Mouse (Mus musculus) testis, adult 2 months (tissue): ENCODE measurements around the gene Fto. TPM values are rescaled to one million over a fixed set of nuclear protein-coding genes. Genes with fewer than 3 reads are reported as not detected.

ENCODE experiments used
- H3K27ac ChIP-seq: fragments of 200-500 bp; 2 replicates; pipeline ENCODE4 v1.5.1; 2012; ENCODE audit warnings: low read depth, low read length; ENCODE audit not compliant: control insufficient read depth, insufficient read depth
- H3K27me3 ChIP-seq: fragments of 200-500 bp; 2 replicates; pipeline ENCODE4 v1.6.1; 2012; ENCODE audit warnings: mild to moderate bottlenecking, low read length, moderate library complexity; ENCODE audit not compliant: control insufficient read depth, insufficient read depth
- H3K36me3 ChIP-seq: fragments of 200-500 bp; 2 replicates; pipeline ENCODE4 v1.6.1; 2012; ENCODE audit warnings: mild to moderate bottlenecking, low read length; ENCODE audit not compliant: control insufficient read depth, insufficient read depth
- H3K4me1 ChIP-seq: fragments of 200-500 bp; 2 replicates; pipeline ENCODE4 v1.6.1; 2012; ENCODE audit warnings: low read length; ENCODE audit not compliant: control insufficient read depth, insufficient read depth
- H3K4me3 ChIP-seq: fragments of 200-500 bp; 2 replicates; pipeline ENCODE4 v1.5.1; 2012; ENCODE audit warnings: low read depth, mild to moderate bottlenecking, low read length, moderate library complexity, mixed read lengths; ENCODE audit not compliant: control insufficient read depth
- CTCF ChIP-seq: fragments of 200-500 bp; IDR thresholded peaks from 2 replicates; pipeline ENCODE4 v1.5.1; 2012; ENCODE audit warnings: low read depth, mild to moderate bottlenecking, inconsistent platforms, low read length, moderate library complexity; ENCODE audit not compliant: control insufficient read depth, insufficient read depth, insufficient replicate concordance
- POLR2A ChIP-seq: fragments of 200-500 bp; IDR thresholded peaks from 2 replicates; pipeline ENCODE4 v1.6.1; 2012; ENCODE audit warnings: low read depth, mild to moderate bottlenecking, inconsistent platforms, low read length, moderate library complexity; ENCODE audit not compliant: control insufficient read depth
- polyA plus RNA-seq: library from polyadenylated mRNA; depleted of rRNA; stranded (reverse); fragments of >200 nt; gene quantifications from 2 replicates; pipeline ENCODE4 v1.2.3, GENCODE M21; 2012

The Fto gene
- polyA plus RNA-seq, 1 experiment, result 56.4 TPM

- no peaks in the 10 kb centered on the region for H3K4me1 ChIP-seq
- no peaks in the 10 kb centered on the region for H3K36me3 ChIP-seq
- no peak overlapping the region for H3K4me3 ChIP-seq
- H3K27me3 ChIP-seq, result no peaks in the 10 kb centered on the region
- no peak overlapping the region for H3K27ac ChIP-seq
- TF ChIP-seq POLR2A (no peak), CTCF (no peak)
Observed at GRCm38 (mm10) chr8:91477471-91477870, 164.1 kb downstream of the Fto start.

- Histone ChIP-seq H3K4me1 (no peaks in the 10 kb centered on the region), H3K36me3 (no peaks in the 10 kb centered on the region), H3K27me3 (no peaks in the 10 kb centered on the region), H3K4me3 (no peak overlapping the region), H3K27ac (no peak overlapping the region)
- TF ChIP-seq CTCF (no peak), POLR2A (no peak)
Observed at GRCm38 (mm10) chr8:91482511-91482910, 169.2 kb downstream of the Fto start.

DNA sequence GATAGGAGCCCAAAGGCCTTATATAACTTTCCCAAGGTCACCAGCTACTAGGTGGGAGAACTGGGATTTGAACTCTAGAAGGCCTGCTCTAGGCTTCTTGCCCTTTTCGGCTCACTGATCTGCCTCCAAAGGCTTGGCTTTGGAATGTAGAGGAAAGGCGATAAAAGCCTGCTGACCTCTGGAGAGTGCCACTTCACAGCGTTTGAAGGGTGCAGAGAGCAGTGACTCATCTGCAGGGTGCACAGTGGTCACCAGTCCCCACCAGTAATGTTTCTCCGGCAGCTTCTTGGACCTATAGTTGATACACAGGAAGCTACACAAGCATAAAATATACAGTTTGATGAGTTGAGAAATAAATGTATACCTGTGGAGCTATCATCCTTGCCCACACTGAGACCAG is 173.1 kb downstream of the Fto start:
- no peaks in the 10 kb centered on the region for H3K27me3 ChIP-seq
- no peak overlapping the region for H3K4me3 ChIP-seq
- H3K27ac ChIP-seq, result no peak overlapping the region
- TF ChIP-seq POLR2A (no peak), CTCF (no peak)
- H3K36me3 ChIP-seq, result no peaks in the 10 kb centered on the region
- H3K4me1 ChIP-seq, result no peaks in the 10 kb centered on the region

GRCm38 (mm10) chr8:91487456-91487855 is 174.1 kb downstream of the Fto start:
- no peaks in the 10 kb centered on the region for H3K4me1 ChIP-seq
- H3K36me3 ChIP-seq, result no peaks in the 10 kb centered on the region
- no peaks in the 10 kb centered on the region for H3K27me3 ChIP-seq
- H3K4me3 ChIP-seq, result no peak overlapping the region
- no peak overlapping the region for H3K27ac ChIP-seq
- TF ChIP-seq POLR2A (no peak), CTCF (no peak)

DNA sequence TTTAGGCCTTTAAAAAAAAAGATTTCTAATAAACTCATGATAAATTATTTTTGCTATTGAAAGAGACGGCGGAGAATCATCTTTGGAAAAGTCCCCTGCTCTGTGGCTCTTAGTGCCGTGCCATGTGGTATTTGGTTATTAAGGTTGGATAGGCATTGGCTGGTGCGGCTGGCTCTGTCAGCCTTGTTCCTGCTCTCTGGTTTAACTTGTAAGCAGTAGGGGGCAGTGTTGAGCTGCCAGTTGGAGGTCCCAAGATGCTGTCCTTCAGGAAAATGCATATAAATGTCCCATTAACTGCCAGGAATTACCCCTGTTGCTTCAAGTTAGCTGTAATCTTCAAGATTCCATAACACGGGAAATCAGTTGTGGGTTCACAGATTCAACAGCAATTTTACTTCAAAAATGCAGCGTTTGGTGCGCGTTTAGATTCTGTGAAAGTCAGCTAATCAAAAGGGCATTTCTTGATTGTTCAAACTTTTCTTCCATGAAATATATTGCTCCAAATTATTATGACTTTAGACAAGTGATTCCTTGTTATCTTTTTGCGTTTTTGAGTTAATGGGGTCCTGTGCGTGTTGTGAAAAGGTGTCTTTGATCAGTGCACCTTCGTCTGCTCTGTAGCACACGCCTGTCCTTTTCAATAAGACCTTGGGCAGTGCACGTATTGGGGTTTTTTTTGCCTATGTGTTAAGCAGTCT is 174.9 kb downstream of the Fto start:
- no peaks in the 10 kb centered on the region for H3K27me3 ChIP-seq
- no peak overlapping the region for H3K4me3 ChIP-seq
- H3K4me1 ChIP-seq, result no peaks in the 10 kb centered on the region
- TF ChIP-seq POLR2A, result no peak
- TF ChIP-seq CTCF, result peak; percentile 51; the same call in 1 of the 2 replicates
- H3K27ac ChIP-seq, result no peak overlapping the region
- H3K36me3 ChIP-seq, result no peaks in the 10 kb centered on the region

- no peak overlapping the region for H3K4me3 ChIP-seq
- no peaks in the 10 kb centered on the region for H3K36me3 ChIP-seq
- H3K27me3 ChIP-seq, result no peaks in the 10 kb centered on the region
- no peak overlapping the region for H3K27ac ChIP-seq
- TF ChIP-seq CTCF (no peak), POLR2A (no peak)
- H3K4me1 ChIP-seq, result no peaks in the 10 kb centered on the region
Observed at GRCm38 (mm10) chr8:91488784-91489450, 175.6 kb downstream of the Fto start.

DNA sequence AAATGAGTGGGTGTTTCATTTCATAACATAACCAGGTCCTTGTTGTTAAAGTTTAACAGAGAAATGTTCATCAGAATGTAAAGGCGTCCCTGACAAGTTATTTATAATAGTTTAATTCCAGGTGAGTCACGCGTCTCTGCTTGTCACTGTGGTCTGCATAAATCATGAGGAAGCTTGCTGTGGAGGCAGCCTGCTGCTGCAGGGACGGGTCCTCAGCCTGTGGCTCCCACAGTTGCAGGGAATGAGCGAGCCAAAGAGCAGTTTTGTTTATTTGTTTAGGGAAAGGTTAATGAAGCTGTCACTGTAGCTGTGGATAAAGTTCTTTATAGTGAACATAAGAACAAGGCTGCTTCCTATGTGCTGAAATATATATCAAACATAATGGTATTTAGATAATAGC is 176.7 kb downstream of the Fto start:
- Histone ChIP-seq H3K27ac (no peak overlapping the region), H3K27me3 (no peaks in the 10 kb centered on the region), H3K36me3 (no peaks in the 10 kb centered on the region), H3K4me1 (no peaks in the 10 kb centered on the region), H3K4me3 (no peak overlapping the region)
- TF ChIP-seq POLR2A, result no peak
- TF ChIP-seq CTCF, result no peak
